Mouse (Mus musculus) heart, embryonic 11.5 days (tissue): ENCODE measurements around the gene Homer2. TPM values are rescaled to one million over a fixed set of nuclear protein-coding genes. Genes with fewer than 3 reads are reported as not detected.

ENCODE experiments used
- ATAC-seq: fragments of 200-750 bp; cut with Nextera tagmentation; replicated peaks from 2 replicates; pipeline ENCODE4 v1.8.0; 2017; ENCODE audit warnings: moderate library complexity; ENCODE audit not compliant: insufficient number of reproducible peaks, low FRiP score, low TSS enrichment
- H3K27ac ChIP-seq: fragments of 300-500 bp; sonication (generic); 2 replicates; pipeline ENCODE4 v1.5.1; 2014; ENCODE audit warnings: mild to moderate bottlenecking, low read depth, low read length
- H3K27me3 ChIP-seq: fragments of 300-500 bp; sonication (generic); 2 replicates; pipeline ENCODE4 v1.6.1; 2014; ENCODE audit warnings: mild to moderate bottlenecking, low read length, mixed read lengths; ENCODE audit not compliant: control insufficient read depth, insufficient read depth
- H3K36me3 ChIP-seq: fragments of 300-500 bp; sonication (generic); 2 replicates; pipeline ENCODE4 v1.6.1; 2014; ENCODE audit warnings: mild to moderate bottlenecking, low read length, moderate library complexity, mixed read lengths; ENCODE audit not compliant: control insufficient read depth, insufficient read depth
- H3K4me1 ChIP-seq: fragments of 300-500 bp; sonication (generic); 2 replicates; pipeline ENCODE4 v1.6.1; 2014; ENCODE audit warnings: low read length; ENCODE audit not compliant: control insufficient read depth, insufficient read depth
- H3K4me2 ChIP-seq: fragments of 300-500 bp; sonication (generic); 2 replicates; pipeline ENCODE4 v1.6.1; 2014; ENCODE audit warnings: mild to moderate bottlenecking, moderate library complexity
- H3K4me3 ChIP-seq: fragments of 300-500 bp; sonication (generic); 2 replicates; pipeline ENCODE4 v1.5.1; 2014; ENCODE audit warnings: low read depth, low read length
- H3K9ac ChIP-seq: fragments of 300-500 bp; sonication (generic); 2 replicates; pipeline ENCODE4 v1.6.1; 2014; ENCODE audit warnings: mild to moderate bottlenecking, low read depth, low read length, moderate library complexity
- H3K9me3 ChIP-seq: fragments of 300-500 bp; sonication (generic); replicated peaks from 2 replicates; pipeline ENCODE4 v1.6.1; 2016; ENCODE audit warnings: low read length; ENCODE audit not compliant: control insufficient read depth
- WGBS: fragments of 180-500 bp; shearing (Covaris S2); extraction: QIAGEN DNeasy Blood & Tissue Kit; methylation state at CpG from one replicate; pipeline ENCODE4 v1.1.7; 2014; ENCODE audit not compliant: insufficient replicate concordance; 5-methylcytosine and 5-hydroxymethylcytosine counted together
- polyA plus RNA-seq: library from polyadenylated mRNA; unstranded; fragments of >200 nt; fragmentation: Nextera tagmentation; extraction: Ambion mirVana; gene quantifications from 2 replicates; pipeline ENCODE4 v1.2.1, GENCODE M21; 2014

The Homer2 gene
- polyA plus RNA-seq, 1 experiment from 2014 or later: 121 TPM

DNA sequence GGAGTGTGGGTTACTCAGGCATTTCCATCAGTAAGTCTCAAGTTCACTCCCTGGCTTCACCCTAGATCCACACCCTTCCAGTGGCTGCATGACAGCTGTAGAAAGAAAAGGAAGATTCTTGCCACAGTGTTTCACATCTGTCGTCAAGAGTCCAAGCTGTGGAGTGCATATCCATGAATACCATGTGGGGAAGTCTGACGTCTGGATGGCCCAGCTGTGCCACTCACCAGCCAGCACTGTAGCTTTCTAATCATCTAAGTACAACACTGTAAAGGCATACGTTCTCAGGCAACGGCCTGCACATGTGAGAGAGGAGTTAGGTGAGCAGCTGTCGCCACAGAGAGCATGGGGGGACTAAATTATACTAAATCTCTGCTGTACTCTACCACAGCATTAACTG is 56.0 kb downstream of the Homer2 start:
- no peaks in the 10 kb centered on the region for H3K27me3 ChIP-seq
- H3K36me3 ChIP-seq: no peaks in the 10 kb centered on the region
- no peak for ATAC-seq
- H3K4me1 ChIP-seq: peaks cover 46% of the 10 kb centered on the region
- WGBS: 32% methylated on average over 5 of the region's 5 CpGs
- H3K9me3 ChIP-seq: no peaks in the 10 kb centered on the region
- no peak overlapping the region for H3K4me2 ChIP-seq
- no peak overlapping the region for H3K9ac ChIP-seq
- H3K27ac ChIP-seq: peak overlapping the region; percentile 29; the same call in 1 of the 2 replicates
- no peak overlapping the region for H3K4me3 ChIP-seq

GRCm38 (mm10) chr7:81649270-81649669 is 58.1 kb downstream of the Homer2 start:
- no peak overlapping the region for H3K9ac ChIP-seq
- WGBS: 84% methylated on average over 8 of the region's 8 CpGs
- H3K4me2 ChIP-seq: no peak overlapping the region
- H3K4me1 ChIP-seq: peaks cover 50% of the 10 kb centered on the region
- ATAC-seq: no peak
- H3K36me3 ChIP-seq: no peaks in the 10 kb centered on the region
- no peak overlapping the region for H3K27ac ChIP-seq
- H3K9me3 ChIP-seq: no peaks in the 10 kb centered on the region
- no peak overlapping the region for H3K4me3 ChIP-seq
- no peaks in the 10 kb centered on the region for H3K27me3 ChIP-seq

GRCm38 (mm10) chr7:81647959-81648358 is 59.4 kb downstream of the Homer2 start:
- no peaks in the 10 kb centered on the region for H3K27me3 ChIP-seq
- peaks cover 39% of the 10 kb centered on the region for H3K4me1 ChIP-seq
- H3K4me3 ChIP-seq: no peak overlapping the region
- no peak overlapping the region for H3K27ac ChIP-seq
- no peak for ATAC-seq
- no peak overlapping the region for H3K9ac ChIP-seq
- H3K4me2 ChIP-seq: no peak overlapping the region
- H3K9me3 ChIP-seq: no peaks in the 10 kb centered on the region
- 67% methylated on average over 5 of the region's 5 CpGs for WGBS
- H3K36me3 ChIP-seq: no peaks in the 10 kb centered on the region

GRCm38 (mm10) chr7:81644551-81645235 is 62.6 kb downstream of the Homer2 start:
- H3K4me3 ChIP-seq: no peak overlapping the region
- no peak for ATAC-seq
- H3K9me3 ChIP-seq: no peaks in the 10 kb centered on the region
- peak overlapping the region; percentile 29 for H3K27ac ChIP-seq
- H3K4me1 ChIP-seq: peaks cover 29% of the 10 kb centered on the region
- peak overlapping the region; percentile 11 for H3K4me2 ChIP-seq
- no peaks in the 10 kb centered on the region for H3K27me3 ChIP-seq
- H3K36me3 ChIP-seq: no peaks in the 10 kb centered on the region
- 0 out of 2 replicates have a peak overlapping the region, but pooled peaks have one; percentile 22 for H3K9ac ChIP-seq
- WGBS: 64% methylated on average over 7 of the region's 7 CpGs

DNA sequence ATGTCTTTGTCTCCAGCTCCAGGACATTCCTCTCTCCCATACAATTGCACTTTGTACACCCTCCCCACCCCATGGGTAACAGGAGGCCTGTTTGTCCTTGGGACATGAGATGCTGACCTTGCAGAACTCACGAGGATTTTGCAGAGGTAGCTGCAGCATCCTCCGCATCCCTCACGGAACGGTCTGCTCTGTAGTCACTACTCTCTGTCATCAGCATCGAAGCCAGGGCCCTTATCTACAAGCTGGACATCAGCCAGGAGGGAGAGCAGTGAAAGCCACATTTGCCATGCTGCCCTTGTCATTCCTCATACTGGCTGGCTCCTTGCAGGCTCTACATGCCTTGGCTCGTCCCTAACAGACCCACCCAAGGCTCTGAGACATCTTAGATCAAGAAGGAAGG is 66.2 kb downstream of the Homer2 start:
- no peaks in the 10 kb centered on the region for H3K36me3 ChIP-seq
- WGBS: 27% methylated on average over 6 of the region's 6 CpGs
- no peaks in the 10 kb centered on the region for H3K9me3 ChIP-seq
- H3K27ac ChIP-seq: peak overlapping the region; percentile 57
- no peak overlapping the region for H3K4me2 ChIP-seq
- no peak overlapping the region for H3K4me3 ChIP-seq
- H3K4me1 ChIP-seq: peaks cover 29% of the 10 kb centered on the region
- no peaks in the 10 kb centered on the region for H3K27me3 ChIP-seq
- H3K9ac ChIP-seq: no peak overlapping the region
- ATAC-seq: no peak

DNA sequence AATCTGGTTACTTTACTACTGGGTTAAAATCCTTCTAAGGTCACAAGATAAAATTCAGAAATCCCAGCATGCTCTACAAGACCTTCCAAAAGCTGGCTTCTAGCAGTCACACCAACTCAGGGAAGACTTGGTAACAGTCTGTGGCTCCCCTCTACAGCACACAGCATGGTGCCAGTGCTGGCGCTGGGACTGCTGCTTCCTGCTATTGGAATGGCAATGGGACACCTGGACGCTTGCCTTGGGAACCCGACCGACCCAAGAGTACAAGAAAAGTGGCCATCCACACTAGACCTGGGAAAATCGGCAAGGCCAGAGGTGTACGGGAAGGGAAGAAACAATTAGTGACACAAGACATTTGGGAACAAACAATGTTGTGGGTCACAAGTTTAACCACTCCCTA is 74.7 kb downstream of the Homer2 start:
- Histone ChIP-seq H3K36me3 (no peaks in the 10 kb centered on the region; the same call in 1 of the 2 replicates), H3K4me3 (no peak overlapping the region), H3K9me3 (no peaks in the 10 kb centered on the region), H3K4me2 (no peak overlapping the region), H3K9ac (no peak overlapping the region), H3K4me1 (no peaks in the 10 kb centered on the region), H3K27me3 (no peaks in the 10 kb centered on the region), H3K27ac (no peak overlapping the region)
- WGBS: 80% methylated on average over 6 of the region's 6 CpGs
- ATAC-seq: no peak

DNA sequence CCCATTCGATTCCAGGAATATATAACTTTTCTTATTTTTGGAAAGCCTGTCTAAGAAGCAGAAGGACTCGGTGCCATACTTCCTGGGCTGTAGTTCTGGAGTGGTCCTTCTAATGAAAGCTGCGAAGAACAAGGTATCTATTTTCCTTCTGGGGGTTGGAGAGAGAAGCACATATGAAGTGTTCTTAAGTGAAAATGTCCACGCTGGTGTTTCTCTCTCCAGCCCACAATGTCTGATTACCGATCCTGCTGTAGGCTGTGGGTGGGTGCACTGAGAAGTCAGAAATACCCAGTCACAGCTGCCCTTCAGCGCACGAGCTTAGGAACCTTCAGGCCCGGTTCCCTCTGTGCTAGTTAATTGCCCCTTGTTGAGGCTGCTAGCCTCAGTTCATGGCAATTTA is 76.1 kb downstream of the Homer2 start:
- 90% methylated on average over 8 of the region's 8 CpGs for WGBS
- H3K9me3 ChIP-seq: 0 out of 2 replicates have a peak, but pooled peaks cover 3% of the 10 kb centered on the region
- H3K36me3 ChIP-seq: no peaks in the 10 kb centered on the region; the same call in 1 of the 2 replicates
- H3K27ac ChIP-seq: no peak overlapping the region
- no peaks in the 10 kb centered on the region for H3K4me1 ChIP-seq
- ATAC-seq: no peak
- no peak overlapping the region for H3K4me2 ChIP-seq
- no peak overlapping the region for H3K9ac ChIP-seq
- H3K27me3 ChIP-seq: no peaks in the 10 kb centered on the region
- H3K4me3 ChIP-seq: no peak overlapping the region

DNA sequence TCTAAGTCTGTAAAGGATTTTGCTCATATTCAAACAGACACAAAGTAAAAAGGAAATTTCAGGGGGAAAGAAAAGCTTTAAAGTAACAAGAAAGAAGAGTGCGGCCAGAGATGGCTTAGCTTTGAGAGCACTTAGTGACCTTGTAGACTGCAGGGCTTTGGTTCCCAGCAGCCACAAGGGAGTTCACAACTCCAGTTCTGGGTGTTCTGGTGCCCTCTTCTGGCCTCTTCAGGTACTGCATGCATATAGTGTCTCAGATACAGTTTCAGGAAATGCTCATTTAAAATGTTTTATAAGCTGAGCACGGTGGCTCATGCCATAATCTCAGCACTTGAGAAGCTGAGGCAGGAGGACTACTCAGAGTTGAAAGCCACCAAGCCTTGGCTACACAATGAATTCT is 80.9 kb downstream of the Homer2 start:
- Histone ChIP-seq H3K9me3 (0 out of 2 replicates have a peak, but pooled peaks cover 3% of the 10 kb centered on the region), H3K27ac (no peak overlapping the region), H3K4me2 (no peak overlapping the region), H3K4me1 (no peaks in the 10 kb centered on the region), H3K9ac (no peak overlapping the region), H3K4me3 (no peak overlapping the region), H3K36me3 (no peaks in the 10 kb centered on the region; the same call in 1 of the 2 replicates), H3K27me3 (no peaks in the 10 kb centered on the region)
- WGBS: 73% methylated on average over 2 of the region's 2 CpGs
- no peak for ATAC-seq

GRCm38 (mm10) chr7:81623767-81624166 is 83.6 kb downstream of the Homer2 start:
- Histone ChIP-seq H3K27me3 (no peaks in the 10 kb centered on the region), H3K4me1 (no peaks in the 10 kb centered on the region), H3K9ac (no peak overlapping the region), H3K27ac (no peak overlapping the region), H3K36me3 (no peaks in the 10 kb centered on the region), H3K4me2 (no peak overlapping the region), H3K9me3 (0 out of 2 replicates have a peak, but pooled peaks cover 3% of the 10 kb centered on the region), H3K4me3 (no peak overlapping the region)
- ATAC-seq: no peak
- WGBS: 89% methylated on average over 6 of the region's 6 CpGs
